Mouse (Mus musculus) megakaryocyte-erythroid progenitor cell, adult 5 weeks (primary cell): ENCODE results near the gene Reps2. TPM values are rescaled to one million over a fixed set of nuclear protein-coding genes. Genes with fewer than 3 reads are reported as not detected.

ENCODE experiments used
- polyA plus RNA-seq: library from polyadenylated mRNA; stranded (reverse); fragments of >175 nt; gene quantifications from 2 replicates; pipeline ENCODE4 v1.2.3, GENCODE M21; 2012

Gene Reps2
- polyA plus RNA-seq: 0.13 and 0.26 TPM in 2 replicates

GRCm38 (mm10) chrX:162643091-162643788, at the start of gene Reps2:
Reps2 (minus strand) TSS chrX:162643649.

Other genes starting within 250 kb of the Reps2 start
- gene Rbbp7, start 116.8 kb upstream of the Reps2 start, polyA plus RNA-seq: 89.7 and 127 TPM in 2 replicates
- gene Txlng, start 185.8 kb upstream of the Reps2 start, polyA plus RNA-seq: 6.5 and 8.4 TPM in 2 replicates
- gene Syap1, start 244.8 kb upstream of the Reps2 start, polyA plus RNA-seq: 8.3 and 9.9 TPM in 2 replicates